Mouse (Mus musculus) heart, postnatal 0 days (tissue): Measurements from ENCODE around the gene Lrrc3c.

Source experiments
- CTCF ChIP-seq: IDR thresholded peaks from 2 replicates; pipeline ENCODE4 v1.5.1; 2016; ENCODE audit warnings: antibody characterized with exemption, control low read depth, low read depth
- EP300 ChIP-seq: IDR thresholded peaks from 2 replicates; pipeline ENCODE4 v1.6.1; 2016; ENCODE audit warnings: antibody characterized with exemption, low read depth

DNA sequence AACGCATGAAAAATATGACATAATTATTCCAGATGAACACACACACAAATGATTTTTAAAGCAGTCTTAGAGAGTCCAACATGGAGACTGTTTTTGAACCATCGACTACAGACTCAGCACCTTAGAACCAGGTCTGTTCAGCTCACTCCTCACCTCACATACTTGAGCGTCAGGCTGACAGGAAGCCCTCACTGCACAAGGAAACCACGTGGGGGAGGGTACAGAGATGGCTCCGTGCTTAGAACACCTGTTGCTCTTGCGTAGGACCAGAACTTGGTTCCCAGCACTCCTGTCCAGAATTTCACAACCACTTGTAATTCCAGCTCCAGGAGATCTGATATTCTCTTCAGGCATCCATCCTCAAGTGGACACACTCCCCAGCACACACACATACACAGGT, 3.1 kb upstream of the Lrrc3c start:
- TF ChIP-seq CTCF (no peak), EP300 (no peak)
